Mouse (Mus musculus): ENCODE measurements at regions not wholly inside any gene's neighbourhood (a gene's known extent, or its start where the extent isn't known, plus 50 kb on each side); places are given as distances from the start of the nearest gene placed in this dataset.

DNA sequence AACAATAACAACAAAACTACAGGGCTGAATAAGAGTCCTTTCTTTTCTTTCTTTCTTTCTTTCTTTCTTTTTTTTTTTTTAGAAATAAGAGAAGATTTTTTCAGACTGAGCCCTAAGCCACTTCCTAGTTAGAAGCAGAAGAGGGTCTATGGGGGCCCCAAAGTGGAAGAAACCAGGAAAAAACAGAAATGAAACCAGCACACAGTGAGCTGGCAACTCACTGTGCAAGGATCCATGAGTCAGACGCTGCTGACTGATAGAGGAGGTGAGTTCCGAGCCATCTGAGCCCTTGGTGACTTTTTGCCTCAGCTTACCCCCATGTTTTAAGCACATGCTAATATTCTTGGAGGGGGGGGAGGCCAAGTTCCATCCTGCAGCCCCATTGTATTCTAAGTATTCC, 55.2 kb upstream of the Lsm14a start:
- TF ChIP-seq MAX (IDR thresholded peaks at IDR 0.05; ENCODE audit: low read length) (no peak), POLR2A (IDR thresholded peaks at IDR 0.05; ENCODE audit: control insufficient read depth in 1 of 2, insufficient read depth in 1 of 2, low read depth in 1 of 2, low read length in 2 of 2, poor library complexity in 1 of 2) (no peak), MAFK (IDR thresholded peaks at IDR 0.05; ENCODE audit: borderline replicate concordance, low read depth, low read length) (no peak), EP300 (IDR thresholded peaks at IDR 0.05; ENCODE audit: low read depth in 1 of 2, low read length in 2 of 2) (no peak), CTCF (IDR thresholded peaks at IDR 0.05 in 2 of 3, conservative IDR thresholded peaks at IDR 0.05 in 1 of 3; ENCODE audit: control insufficient read depth in 1 of 3, insufficient read depth in 1 of 3, low read depth in 2 of 3, low read length in 3 of 3, poor library complexity in 1 of 3, severe bottlenecking in 1 of 3) (no peak), KAT2A (conservative IDR thresholded peaks at IDR 0.05; ENCODE audit: low read depth, low read length) (no peak), NELFE (IDR thresholded peaks at IDR 0.05; ENCODE audit: low read depth, low read length) (no peak), RAD21 (IDR thresholded peaks at IDR 0.05; ENCODE audit: low read depth, low read length) (no peak), ZNF384 (IDR thresholded peaks at IDR 0.05; ENCODE audit: low read depth, low read length) (no peak), GABPA (IDR thresholded peaks at IDR 0.05; ENCODE audit: low read depth, low read length) (no peak), JUND (IDR thresholded peaks at IDR 0.05; ENCODE audit: low read depth, low read length) (no peak), ETS1 (IDR thresholded peaks at IDR 0.05; ENCODE audit: low read depth, low read length) (no peak)
